Mouse (Mus musculus) erythroblast, embryonic 14.5 days (primary cell): ENCODE results near the gene Thbs4. TPM values are rescaled to one million over a fixed set of nuclear protein-coding genes. Genes with fewer than 3 reads are reported as not detected.

Source experiments
- H3K27me3 ChIP-seq: 2 replicates; pipeline ENCODE4 v1.6.1; 2012; ENCODE audit warnings: inconsistent platforms; ENCODE audit not compliant: control insufficient read depth
- H3K36me3 ChIP-seq: 2 replicates; pipeline ENCODE4 v1.6.1; 2012; ENCODE audit warnings: mild to moderate bottlenecking, inconsistent platforms; ENCODE audit not compliant: control insufficient read depth
- H3K4me1 ChIP-seq: 2 replicates; pipeline ENCODE4 v1.6.1; 2012; ENCODE audit warnings: inconsistent platforms; ENCODE audit not compliant: control insufficient read depth
- H3K4me3 ChIP-seq: replicated peaks from 2 replicates; pipeline ENCODE3; 2012; ENCODE audit warnings: moderate library complexity, mild to moderate bottlenecking, inconsistent platforms
- H3K9me3 ChIP-seq: 2 replicates; pipeline ENCODE4 v1.6.1; 2012; ENCODE audit warnings: low read length, inconsistent platforms, mixed read lengths; ENCODE audit not compliant: control insufficient read depth
- GATA1 ChIP-seq: IDR thresholded peaks from 2 replicates; pipeline ENCODE4 v1.6.1; 2012; ENCODE audit warnings: low read length, inconsistent platforms, mixed read lengths
- TAL1 ChIP-seq: IDR thresholded peaks from 3 replicates; pipeline ENCODE4 v1.6.1; 2012; ENCODE audit warnings: low read length, inconsistent platforms, mixed read lengths
- polyA plus RNA-seq: library from polyadenylated mRNA; stranded (reverse); fragments of >175 nt; gene quantifications from 2 replicates; pipeline ENCODE4 v1.2.3, GENCODE M21; 2012

The Thbs4 gene
- polyA plus RNA-seq, 1 experiment, result not detected

- TF ChIP-seq TAL1, result no peak
- TF ChIP-seq GATA1, result no peak
- H3K36me3 ChIP-seq, result no peaks in the 10 kb centered on the region
- H3K4me3 ChIP-seq, result no peak overlapping the region
- H3K4me1 ChIP-seq, result no peaks in the 10 kb centered on the region
- no peaks in the 10 kb centered on the region for H3K27me3 ChIP-seq
- no peaks in the 10 kb centered on the region for H3K9me3 ChIP-seq
Observed at GRCm38 (mm10) chr13:92772500-92772899, 22.1 kb downstream of the Thbs4 start.

GRCm38 (mm10) chr13:92771566-92771965 lies 23.1 kb downstream of the Thbs4 start:
- Histone ChIP-seq H3K36me3 (no peaks in the 10 kb centered on the region), H3K4me1 (no peaks in the 10 kb centered on the region), H3K9me3 (no peaks in the 10 kb centered on the region), H3K27me3 (no peaks in the 10 kb centered on the region; the same call in 1 of the 2 replicates), H3K4me3 (no peak overlapping the region)
- TF ChIP-seq TAL1 (no peak), GATA1 (no peak)

- Histone ChIP-seq H3K4me3 (no peak overlapping the region), H3K27me3 (no peaks in the 10 kb centered on the region; the same call in 1 of the 2 replicates), H3K4me1 (no peaks in the 10 kb centered on the region), H3K36me3 (no peaks in the 10 kb centered on the region), H3K9me3 (no peaks in the 10 kb centered on the region)
- TF ChIP-seq TAL1 (no peak), GATA1 (no peak)
Observed at GRCm38 (mm10) chr13:92765454-92766242, 29.0 kb downstream of the Thbs4 start.

- no peaks in the 10 kb centered on the region; the same call in 1 of the 2 replicates for H3K27me3 ChIP-seq
- TF ChIP-seq TAL1, result no peak
- no peak for TF ChIP-seq GATA1
- H3K9me3 ChIP-seq, result no peaks in the 10 kb centered on the region
- no peaks in the 10 kb centered on the region for H3K4me1 ChIP-seq
- no peaks in the 10 kb centered on the region for H3K36me3 ChIP-seq
- H3K4me3 ChIP-seq, result no peak overlapping the region
Observed at GRCm38 (mm10) chr13:92762322-92762721, 32.3 kb downstream of the Thbs4 start.

GRCm38 (mm10) chr13:92760519-92760918 lies 34.1 kb downstream of the Thbs4 start:
- H3K4me3 ChIP-seq, result no peak overlapping the region
- H3K4me1 ChIP-seq, result no peaks in the 10 kb centered on the region
- no peaks in the 10 kb centered on the region for H3K9me3 ChIP-seq
- TF ChIP-seq TAL1, result no peak
- TF ChIP-seq GATA1, result no peak
- H3K36me3 ChIP-seq, result no peaks in the 10 kb centered on the region
- no peaks in the 10 kb centered on the region for H3K27me3 ChIP-seq

GRCm38 (mm10) chr13:92759096-92759495 lies 35.5 kb downstream of the Thbs4 start:
- no peak for TF ChIP-seq GATA1
- no peak for TF ChIP-seq TAL1
- H3K4me3 ChIP-seq, result no peak overlapping the region
- H3K27me3 ChIP-seq, result no peaks in the 10 kb centered on the region
- H3K9me3 ChIP-seq, result no peaks in the 10 kb centered on the region
- H3K4me1 ChIP-seq, result no peaks in the 10 kb centered on the region
- no peaks in the 10 kb centered on the region for H3K36me3 ChIP-seq

- H3K4me1 ChIP-seq, result no peaks in the 10 kb centered on the region
- no peaks in the 10 kb centered on the region for H3K36me3 ChIP-seq
- no peak overlapping the region for H3K4me3 ChIP-seq
- no peaks in the 10 kb centered on the region for H3K27me3 ChIP-seq
- TF ChIP-seq TAL1, result no peak
- TF ChIP-seq GATA1, result no peak
- H3K9me3 ChIP-seq, result no peaks in the 10 kb centered on the region
Observed at GRCm38 (mm10) chr13:92757972-92758585, 36.5 kb downstream of the Thbs4 start.

GRCm38 (mm10) chr13:92755036-92755435 lies 39.6 kb downstream of the Thbs4 start:
- Histone ChIP-seq H3K9me3 (no peaks in the 10 kb centered on the region), H3K4me1 (peaks cover 5% of the 10 kb centered on the region), H3K4me3 (no peak overlapping the region), H3K27me3 (peaks cover 1% of the 10 kb centered on the region; the same call in 1 of the 2 replicates), H3K36me3 (no peaks in the 10 kb centered on the region)
- no peak for TF ChIP-seq TAL1
- no peak for TF ChIP-seq GATA1

- H3K27me3 ChIP-seq, result peaks cover 15% of the 10 kb centered on the region
- no peak overlapping the region for H3K4me3 ChIP-seq
- H3K4me1 ChIP-seq, result peaks cover 5% of the 10 kb centered on the region
- no peaks in the 10 kb centered on the region for H3K9me3 ChIP-seq
- TF ChIP-seq TAL1, result no peak
- no peak for TF ChIP-seq GATA1
- no peaks in the 10 kb centered on the region for H3K36me3 ChIP-seq
Observed at GRCm38 (mm10) chr13:92753676-92754075, 40.9 kb downstream of the Thbs4 start.
